Mouse (Mus musculus): ENCODE results near the gene Ndrg2. TPM values are rescaled to one million over a fixed set of nuclear protein-coding genes. Genes with fewer than 3 reads are reported as not detected.
A peak's percentile ranks its signal among the peaks of the same experiment; 100 is the strongest.
"Not testable (repeated sequence)": the region's sequence is repeated elsewhere in the genome, so short reads cannot be mapped to it uniquely, and the experiment has no call there.

The Ndrg2 gene
- polyA plus RNA-seq, 1 experiment from 2014 or later, result 421 TPM

- no peak overlapping the region for H3K4me3 ChIP-seq (ENCODE audit: low read length)
- ATAC-seq (replicated peaks; ENCODE audit: extremely low read depth, insufficient read depth, low FRiP score), result peak; percentile 88
- H3K4me2 ChIP-seq (ENCODE audit: low read depth, low read length), result no peak overlapping the region
- 28% methylated on average over 5 of the region's 5 CpGs for WGBS
- H3K36me3 ChIP-seq (ENCODE audit: control insufficient read depth, insufficient read depth), result no peaks in the 10 kb centered on the region
- peaks cover 5% of the 10 kb centered on the region for H3K4me1 ChIP-seq (ENCODE audit: control insufficient read depth, insufficient read depth, low read length)
- no peaks in the 10 kb centered on the region for H3K9me3 ChIP-seq (replicated peaks; ENCODE audit: control insufficient read depth, low read length)
- H3K27ac ChIP-seq (ENCODE audit: low read length), result peak overlapping the region; percentile 25; the same call in 1 of the 2 replicates
- H3K27me3 ChIP-seq (ENCODE audit: control insufficient read depth, insufficient read depth, low read length), result no peaks in the 10 kb centered on the region
- no peak overlapping the region for H3K9ac ChIP-seq (ENCODE audit: low read length)
These were observed 16.9 kb upstream of the Ndrg2 start for GRCm38 (mm10) chr14:51930824-51931223.

- H3K4me2 ChIP-seq (ENCODE audit: low read depth, low read length), result no peak overlapping the region
- no peaks in the 10 kb centered on the region for H3K9me3 ChIP-seq (replicated peaks; ENCODE audit: control insufficient read depth, low read length)
- no peaks in the 10 kb centered on the region for H3K27me3 ChIP-seq (ENCODE audit: control insufficient read depth, insufficient read depth, low read length)
- WGBS, result 53% methylated on average over 9 of the region's 9 CpGs
- ATAC-seq (replicated peaks; ENCODE audit: extremely low read depth, insufficient read depth, low FRiP score), result no peak
- H3K4me1 ChIP-seq (ENCODE audit: control insufficient read depth, insufficient read depth, low read length), result peaks cover 5% of the 10 kb centered on the region
- H3K9ac ChIP-seq (ENCODE audit: low read length), result no peak overlapping the region
- H3K36me3 ChIP-seq (ENCODE audit: control insufficient read depth, insufficient read depth), result no peaks in the 10 kb centered on the region
- no peak overlapping the region for H3K27ac ChIP-seq (ENCODE audit: low read length)
- H3K4me3 ChIP-seq (ENCODE audit: low read length), result no peak overlapping the region
These were observed 16.0 kb upstream of the Ndrg2 start for GRCm38 (mm10) chr14:51929968-51930367.

GRCm38 (mm10) chr14:51929309-51929943 is 15.5 kb upstream of the Ndrg2 start:
- peak overlapping the region; percentile 19 for H3K27ac ChIP-seq (ENCODE audit: low read length)
- peaks cover 5% of the 10 kb centered on the region for H3K4me1 ChIP-seq (ENCODE audit: control insufficient read depth, insufficient read depth, low read length)
- no peaks in the 10 kb centered on the region for H3K27me3 ChIP-seq (ENCODE audit: control insufficient read depth, insufficient read depth, low read length)
- 66% methylated on average over 8 of the region's 8 CpGs for WGBS
- no peak overlapping the region for H3K4me3 ChIP-seq (ENCODE audit: low read length)
- H3K9me3 ChIP-seq (replicated peaks; ENCODE audit: control insufficient read depth, low read length), result no peaks in the 10 kb centered on the region
- H3K36me3 ChIP-seq (ENCODE audit: control insufficient read depth, insufficient read depth), result no peaks in the 10 kb centered on the region
- ATAC-seq (replicated peaks; ENCODE audit: extremely low read depth, insufficient read depth, low FRiP score), result peak; percentile 43
- no peak overlapping the region for H3K9ac ChIP-seq (ENCODE audit: low read length)
- no peak overlapping the region for H3K4me2 ChIP-seq (ENCODE audit: low read depth, low read length)

- H3K4me2 ChIP-seq (ENCODE audit: low read depth, low read length); H3K9me3 ChIP-seq (replicated peaks; ENCODE audit: control insufficient read depth, low read length); H3K9ac ChIP-seq (ENCODE audit: low read length); ATAC-seq (replicated peaks; ENCODE audit: extremely low read depth, insufficient read depth, low FRiP score); H3K27me3 ChIP-seq (ENCODE audit: control insufficient read depth, insufficient read depth, low read length); H3K27ac ChIP-seq (ENCODE audit: low read length); H3K4me3 ChIP-seq (ENCODE audit: low read length); H3K36me3 ChIP-seq (ENCODE audit: control insufficient read depth, insufficient read depth): not testable (repeated sequence)
- 93% methylated on average over 11 of the region's 11 CpGs for WGBS
- peaks cover 18% of the 10 kb centered on the region for H3K4me1 ChIP-seq (ENCODE audit: control insufficient read depth, insufficient read depth, low read length)
These were observed 13.0 kb upstream of the Ndrg2 start for GRCm38 (mm10) chr14:51926930-51927329.

- Histone ChIP-seq H3K4me1 (ENCODE audit: control insufficient read depth, insufficient read depth, low read length) (peaks cover 19% of the 10 kb centered on the region), H3K27ac (ENCODE audit: low read length) (no peak overlapping the region), H3K9ac (ENCODE audit: low read length) (no peak overlapping the region), H3K36me3 (ENCODE audit: control insufficient read depth, insufficient read depth) (no peaks in the 10 kb centered on the region), H3K4me3 (ENCODE audit: low read length) (no peak overlapping the region), H3K4me2 (ENCODE audit: low read depth, low read length) (no peak overlapping the region), H3K27me3 (ENCODE audit: control insufficient read depth, insufficient read depth, low read length) (no peaks in the 10 kb centered on the region), H3K9me3 (replicated peaks; ENCODE audit: control insufficient read depth, low read length) (no peaks in the 10 kb centered on the region)
- WGBS, result 68% methylated on average over 4 of the region's 4 CpGs
- no peak for ATAC-seq (replicated peaks; ENCODE audit: extremely low read depth, insufficient read depth, low FRiP score)
These were observed 9.5 kb upstream of the Ndrg2 start for GRCm38 (mm10) chr14:51923492-51923891.

GRCm38 (mm10) chr14:51922910-51923309 is 9.0 kb upstream of the Ndrg2 start:
- no peak for ATAC-seq (replicated peaks; ENCODE audit: extremely low read depth, insufficient read depth, low FRiP score)
- Histone ChIP-seq H3K9ac (ENCODE audit: low read length) (no peak overlapping the region), H3K4me1 (ENCODE audit: control insufficient read depth, insufficient read depth, low read length) (peaks cover 19% of the 10 kb centered on the region), H3K36me3 (ENCODE audit: control insufficient read depth, insufficient read depth) (no peaks in the 10 kb centered on the region), H3K9me3 (replicated peaks; ENCODE audit: control insufficient read depth, low read length) (no peaks in the 10 kb centered on the region), H3K4me2 (ENCODE audit: low read depth, low read length) (no peak overlapping the region), H3K4me3 (ENCODE audit: low read length) (no peak overlapping the region), H3K27ac (ENCODE audit: low read length) (no peak overlapping the region), H3K27me3 (ENCODE audit: control insufficient read depth, insufficient read depth, low read length) (no peaks in the 10 kb centered on the region)
- WGBS, result 84% methylated on average over 2 of the region's 2 CpGs

- Histone ChIP-seq H3K4me2 (ENCODE audit: low read depth, low read length) (no peak within 1 kb of the TSS; the same call in 1 of the 2 replicates), H3K9ac (ENCODE audit: low read length) (peak within 1 kb of the TSS; percentile 49; the same call in 1 of the 2 replicates), H3K9me3 (replicated peaks; ENCODE audit: control insufficient read depth, low read length) (no peaks in the 10 kb centered on the region), H3K27me3 (ENCODE audit: control insufficient read depth, insufficient read depth, low read length) (no peaks in the 10 kb centered on the region), H3K4me1 (ENCODE audit: control insufficient read depth, insufficient read depth, low read length) (peaks cover 19% of the 10 kb centered on the region), H3K4me3 (ENCODE audit: low read length) (no peak within 1 kb of the TSS), H3K36me3 (ENCODE audit: control insufficient read depth, insufficient read depth) (no peaks in the 10 kb centered on the region), H3K27ac (ENCODE audit: low read length) (peak within 1 kb of the TSS; percentile 68)
- ATAC-seq (replicated peaks; ENCODE audit: extremely low read depth, insufficient read depth, low FRiP score), result no peak
- WGBS, result 87% methylated on average over 7 of the region's 7 CpGs
These were observed 8.6 kb upstream of the Ndrg2 start, which contains the start of gene Rnase13 for GRCm38 (mm10) chr14:51922571-51922865. Gene Rnase13, minus strand, starts transcription at chr14:51922773.

GRCm38 (mm10) chr14:51921759-51922570 is 8.0 kb upstream of the Ndrg2 start:
- Histone ChIP-seq H3K27me3 (ENCODE audit: control insufficient read depth, insufficient read depth, low read length) (no peaks in the 10 kb centered on the region), H3K27ac (ENCODE audit: low read length) (peak overlapping the region; percentile 68), H3K4me1 (ENCODE audit: control insufficient read depth, insufficient read depth, low read length) (peaks cover 19% of the 10 kb centered on the region), H3K9ac (ENCODE audit: low read length) (peak overlapping the region; percentile 49; the same call in 1 of the 2 replicates), H3K9me3 (replicated peaks; ENCODE audit: control insufficient read depth, low read length) (no peaks in the 10 kb centered on the region), H3K36me3 (ENCODE audit: control insufficient read depth, insufficient read depth) (no peaks in the 10 kb centered on the region), H3K4me2 (ENCODE audit: low read depth, low read length) (no peak overlapping the region; the same call in 1 of the 2 replicates), H3K4me3 (ENCODE audit: low read length) (no peak overlapping the region)
- 51% methylated on average over 16 of the region's 16 CpGs for WGBS
- ATAC-seq (replicated peaks; ENCODE audit: extremely low read depth, insufficient read depth, low FRiP score), result peak; percentile 64

- WGBS, result 81% methylated on average over 4 of the region's 4 CpGs
- ATAC-seq (replicated peaks; ENCODE audit: extremely low read depth, insufficient read depth, low FRiP score), result no peak
These were observed 5.0 kb upstream of the Ndrg2 start for GRCm38 (mm10) chr14:51918966-51919365.

More at GRCm38 (mm10) chr14:51918966-51919365, 5.0 kb upstream of the Ndrg2 start:
- H3K27me3 ChIP-seq (ENCODE audit: control insufficient read depth, insufficient read depth, low read length), result no peaks in the 10 kb centered on the region
- no peak overlapping the region for H3K9ac ChIP-seq (ENCODE audit: low read length)
- H3K4me3 ChIP-seq (ENCODE audit: low read length), result no peak overlapping the region
- peaks cover 32% of the 10 kb centered on the region for H3K4me1 ChIP-seq (ENCODE audit: control insufficient read depth, insufficient read depth, low read length)
- no peaks in the 10 kb centered on the region for H3K36me3 ChIP-seq (ENCODE audit: control insufficient read depth, insufficient read depth)
- no peak overlapping the region for H3K4me2 ChIP-seq (ENCODE audit: low read depth, low read length)
- H3K27ac ChIP-seq (ENCODE audit: low read length), result no peak overlapping the region
- H3K9me3 ChIP-seq (replicated peaks; ENCODE audit: control insufficient read depth, low read length), result no peaks in the 10 kb centered on the region
